Mouse (Mus musculus) olfactory bulb, adult 2 months (tissue): Measurements from ENCODE around the gene Gm10439. TPM values are rescaled to one million over a fixed set of nuclear protein-coding genes. Genes with fewer than 3 reads are reported as not detected.
"Not testable (repeated sequence)": the region's sequence is repeated elsewhere in the genome, so short reads cannot be mapped to it uniquely, and the experiment has no call there.

Experiments used
- H3K27ac ChIP-seq: fragments of 200-500 bp; 2 replicates; pipeline ENCODE4 v1.5.1; 2012; ENCODE audit warnings: low read depth, low read length; ENCODE audit not compliant: insufficient read depth
- H3K4me1 ChIP-seq: fragments of 200-500 bp; 2 replicates; pipeline ENCODE4 v1.6.1; 2012; ENCODE audit warnings: low read length; ENCODE audit not compliant: control insufficient read depth, insufficient read depth
- H3K4me3 ChIP-seq: fragments of 200-500 bp; 2 replicates; pipeline ENCODE4 v1.5.1; 2012; ENCODE audit warnings: mild to moderate bottlenecking, low read depth, low read length, moderate library complexity; ENCODE audit not compliant: insufficient read depth
- WGBS: fragments of 180-500 bp; shearing (Covaris S2); methylation state at CpG from one replicate; pipeline ENCODE4 v1.1.7; 2018; 5-methylcytosine and 5-hydroxymethylcytosine counted together
- polyA plus RNA-seq: library from polyadenylated mRNA; stranded (reverse); fragments of >200 nt; gene quantifications from 2 replicates; pipeline ENCODE4 v1.2.4, GENCODE M21; 2012; ENCODE audit warnings: low replicate concordance; ENCODE audit not compliant: missing spikeins, insufficient read depth, insufficient read length

Gm10439 gene
- polyA plus RNA-seq: not detected in 2 replicates

- not testable (repeated sequence) for H3K4me1 ChIP-seq, H3K4me3 ChIP-seq, H3K27ac ChIP-seq
- WGBS: no CpG with 5 or more reads among the region's 6 CpGs
Observed at GRCm38 (mm10) chrX:149594270-149594669, at the start of gene Gm10439. Gm10439 (plus strand) TSS chrX:149594570.

Other genes starting within 250 kb of the Gm10439 start
- not detected in 2 replicates for gene Gm15085, start 147.0 kb upstream of the Gm10439 start, polyA plus RNA-seq
- not detected in 2 replicates for gene Gm15097, start 189.9 kb downstream of the Gm10439 start, polyA plus RNA-seq